21 mouse cellular contexts compared by ENCODE assay signal in genomic region chr13:96073555-96073954, GRCm38 (mm10). TPM values are rescaled to one million over a fixed set of nuclear protein-coding genes. Genes with fewer than 3 reads are reported as not detected.
DNase-seq lines count a peak whose midpoint lies in the region; ATAC-seq lines count a peak whose summit lies in the region.
"Had no signal": no experiment of that assay in that cellular context is flagged by ENCODE, and none has a peak within 500 bp of the region (broad histone marks: within the 10 kb centered on the region; RNA-seq: fewer than 3 reads in every experiment).

No protein-coding gene starts in this region.

- ATAC-seq in hindbrain, embryonic 15.5 days (ENCODE audit: low FRiP score, low read depth), result 0 out of 2 replicates have a peak, but pooled peaks have one; percentile 42
- ATAC-seq in hindbrain, embryonic 13.5 days (ENCODE audit: low FRiP score), result no peak
- 0 out of 2 replicates have a peak, but pooled peaks have one; percentile 37 for ATAC-seq in midbrain, embryonic 13.5 days
- ATAC-seq in midbrain, embryonic 16.5 days, result no peak
- ATAC-seq in megakaryocyte, adult 5-6 weeks (ENCODE audit: poor library complexity, severe bottlenecking), result no peak
- ATAC-seq: forebrain, embryonic 15.5 days had no signal

- peaks cover 7% of the 10 kb centered on the region; the same call in 1 of the 2 replicates for H3K4me1 ChIP-seq in hindbrain, embryonic 15.5 days (replicated peaks)
- H3K4me1 ChIP-seq in hindbrain, embryonic 13.5 days (replicated peaks), result peaks cover 12% of the 10 kb centered on the region
- peaks cover 8% of the 10 kb centered on the region; the same call in 1 of the 2 replicates for H3K4me1 ChIP-seq in midbrain, embryonic 13.5 days (replicated peaks)
- H3K4me1 ChIP-seq in midbrain, embryonic 16.5 days (ENCODE audit: control insufficient read depth, insufficient read depth, low read length), result peaks cover 5% of the 10 kb centered on the region
- H3K4me1 ChIP-seq: limb, embryonic 13.5 days had no signal

- H3K27ac ChIP-seq in hindbrain, embryonic 15.5 days (replicated peaks), result no peak overlapping the region
- no peak overlapping the region for H3K27ac ChIP-seq in hindbrain, embryonic 13.5 days
- H3K27ac ChIP-seq in midbrain, embryonic 13.5 days, result no peak overlapping the region
- H3K27ac ChIP-seq in midbrain, embryonic 16.5 days (ENCODE audit: low read length), result no peak overlapping the region
- H3K27ac ChIP-seq: forebrain, embryonic 15.5 days; gastrocnemius, adult 2 months; heart, adult 2 months; limb, embryonic 13.5 days had no signal

- H3K4me2 ChIP-seq in hindbrain, embryonic 15.5 days, result no peak overlapping the region
- no peak overlapping the region for H3K4me2 ChIP-seq in hindbrain, embryonic 13.5 days
- no peak overlapping the region for H3K4me2 ChIP-seq in midbrain, embryonic 13.5 days (replicated peaks)
- no peak overlapping the region for H3K4me2 ChIP-seq in midbrain, embryonic 16.5 days (ENCODE audit: low read length)
- H3K4me2 ChIP-seq: forebrain, embryonic 15.5 days; limb, embryonic 13.5 days; neural tube, embryonic 13.5 days had no signal

- no peak overlapping the region for H3K9ac ChIP-seq in hindbrain, embryonic 15.5 days
- H3K9ac ChIP-seq in hindbrain, embryonic 13.5 days, result no peak overlapping the region
- H3K9ac ChIP-seq in midbrain, embryonic 13.5 days (replicated peaks), result no peak overlapping the region
- no peak overlapping the region for H3K9ac ChIP-seq in midbrain, embryonic 16.5 days (ENCODE audit: low read depth, low read length)
- H3K9ac ChIP-seq: forebrain, embryonic 15.5 days; limb, embryonic 13.5 days; neural tube, embryonic 13.5 days had no signal

- H3K27me3 ChIP-seq in hindbrain, embryonic 15.5 days, result no peaks in the 10 kb centered on the region
- no peaks in the 10 kb centered on the region for H3K27me3 ChIP-seq in hindbrain, embryonic 13.5 days
- H3K27me3 ChIP-seq in midbrain, embryonic 13.5 days, result no peaks in the 10 kb centered on the region
- H3K27me3 ChIP-seq in midbrain, embryonic 16.5 days (ENCODE audit: control insufficient read depth, insufficient read depth, low read depth, low read length), result no peaks in the 10 kb centered on the region
- H3K27me3 ChIP-seq: forebrain, embryonic 15.5 days; limb, embryonic 13.5 days; neural tube, embryonic 13.5 days had no signal

- no peaks in the 10 kb centered on the region for H3K36me3 ChIP-seq in hindbrain, embryonic 15.5 days
- no peaks in the 10 kb centered on the region for H3K36me3 ChIP-seq in hindbrain, embryonic 13.5 days
- H3K36me3 ChIP-seq in midbrain, embryonic 13.5 days, result no peaks in the 10 kb centered on the region
- H3K36me3 ChIP-seq in midbrain, embryonic 16.5 days (ENCODE audit: control insufficient read depth, insufficient read depth, low read length), result no peaks in the 10 kb centered on the region
- H3K36me3 ChIP-seq: forebrain, embryonic 15.5 days; limb, embryonic 13.5 days; neural tube, embryonic 13.5 days had no signal

- H3K4me3 ChIP-seq in hindbrain, embryonic 15.5 days, result no peak overlapping the region
- H3K4me3 ChIP-seq in hindbrain, embryonic 13.5 days, result no peak overlapping the region
- H3K4me3 ChIP-seq in midbrain, embryonic 13.5 days (replicated peaks), result no peak overlapping the region
- H3K4me3 ChIP-seq in midbrain, embryonic 16.5 days (ENCODE audit: low read depth, low read length), result no peak overlapping the region
- H3K4me3 ChIP-seq: forebrain, embryonic 15.5 days; gastrocnemius, adult 2 months; heart, adult 2 months; limb, embryonic 13.5 days; neural tube, embryonic 13.5 days had no signal

- 43% methylated on average over 8 of the region's 8 CpGs for WGBS in hindbrain, embryonic 15.5 days
- 48% methylated on average over 8 of the region's 8 CpGs for WGBS in hindbrain, embryonic 13.5 days
- WGBS in midbrain, embryonic 13.5 days, result 55% methylated on average over 8 of the region's 8 CpGs
- WGBS in midbrain, embryonic 16.5 days, result 46% methylated on average over 8 of the region's 8 CpGs

- H3K9me3 ChIP-seq in hindbrain, embryonic 15.5 days, result no peaks in the 10 kb centered on the region
- H3K9me3 ChIP-seq in hindbrain, embryonic 13.5 days, result no peaks in the 10 kb centered on the region; the same call in 1 of the 2 replicates
- no peaks in the 10 kb centered on the region for H3K9me3 ChIP-seq in midbrain, embryonic 13.5 days
- H3K9me3 ChIP-seq in midbrain, embryonic 16.5 days (replicated peaks; ENCODE audit: control insufficient read depth, low read length, poor library complexity, severe bottlenecking), result no peaks in the 10 kb centered on the region
- H3K9me3 ChIP-seq: forebrain, embryonic 15.5 days; limb, embryonic 13.5 days; neural tube, embryonic 13.5 days had no signal

- peak; percentile 20 for DNase-seq in adrenal gland, postnatal 10 days
- DNase-seq in adrenal gland, postnatal 36 days, result peak; percentile 8 to 34
- DNase-seq: cerebellum, adult 9-11 months; gastrocnemius, adult 2 months; heart, adult 2 months; kidney, adult 18-20 months; kidney, postnatal 10 days; lung, adult 18-20 months; thymus, postnatal 4 days had no signal

RNA-seq across cellular contexts. Expression of gene Gm20075, which starts 7.6 kb away (rescaled TPM):
- 24.3 and 25.1 TPM in 2 replicates for polyA plus RNA-seq in hindbrain, embryonic 15.5 days (2015; fragmentation: Nextera tagmentation; extraction: Ambion mirVana)
- 30.1 and 31.6 TPM in 2 replicates for polyA plus RNA-seq in hindbrain, embryonic 13.5 days (2015; fragmentation: Nextera tagmentation; extraction: Ambion mirVana)
- 32.5 and 39.0 TPM in 2 replicates for polyA plus RNA-seq in midbrain, embryonic 13.5 days (2015; fragmentation: Nextera tagmentation; extraction: Ambion mirVana)
- polyA plus RNA-seq in midbrain, embryonic 16.5 days (2015; fragmentation: Nextera tagmentation; extraction: Ambion mirVana), result 19.9 and 21.2 TPM in 2 replicates
- total RNA-seq in adrenal gland, postnatal 10 days (2021), result 10 to 100 TPM; 19.1 to 23.2 TPM
- 10 to 100 TPM; 20.8 to 29.6 TPM for total RNA-seq in adrenal gland, postnatal 36 days (2021)
- 3.5 and 3.8 TPM in 2 replicates for total RNA-seq in megakaryocyte, adult 5-6 weeks (2015)
- 8.9 and 11.7 TPM in 2 replicates for total RNA-seq in megakaryocyte, adult 5-6 weeks (2017)

RNA-seq across cellular contexts. Expression of gene Gm17190, which starts 8.3 kb away (rescaled TPM):
- polyA plus RNA-seq in hindbrain, embryonic 15.5 days (2015; fragmentation: Nextera tagmentation; extraction: Ambion mirVana), result 0.25 and 0.29 TPM in 2 replicates
- 0.31 and 0.62 TPM in 2 replicates for polyA plus RNA-seq in hindbrain, embryonic 13.5 days (2015; fragmentation: Nextera tagmentation; extraction: Ambion mirVana)
- polyA plus RNA-seq in midbrain, embryonic 13.5 days (2015; fragmentation: Nextera tagmentation; extraction: Ambion mirVana), result not detected in 2 replicates
- 0.23 TPM in 1 of 2 replicates, not detected in the other for polyA plus RNA-seq in midbrain, embryonic 16.5 days (2015; fragmentation: Nextera tagmentation; extraction: Ambion mirVana)
- not detected for total RNA-seq in adrenal gland, postnatal 10 days (2021)
- not detected for total RNA-seq in adrenal gland, postnatal 36 days (2021)
- not detected in 2 replicates for total RNA-seq in megakaryocyte, adult 5-6 weeks (2015)
- total RNA-seq in megakaryocyte, adult 5-6 weeks (2017), result not detected in 2 replicates
- total RNA-seq: adrenal gland, adult 18-20 months; ES-E14; gastrocnemius, adult 2 months; heart, adult 2 months; monocyte, adult 5-6 weeks had no signal
- polyA plus RNA-seq: forebrain, embryonic 15.5 days; heart, adult 2 months; heart, embryonic 16.5 days; limb, embryonic 13.5 days had no signal

RNA-seq across cellular contexts. Expression of gene Sv2c, which starts 58.8 kb away (rescaled TPM):
- 30.2 and 31.6 TPM in 2 replicates for polyA plus RNA-seq in hindbrain, embryonic 15.5 days (2015; fragmentation: Nextera tagmentation; extraction: Ambion mirVana)
- polyA plus RNA-seq in hindbrain, embryonic 13.5 days (2015; fragmentation: Nextera tagmentation; extraction: Ambion mirVana), result 18.6 and 21.6 TPM in 2 replicates
- polyA plus RNA-seq in midbrain, embryonic 13.5 days (2015; fragmentation: Nextera tagmentation; extraction: Ambion mirVana), result 2.8 and 3.4 TPM in 2 replicates
- 9.2 and 10.4 TPM in 2 replicates for polyA plus RNA-seq in midbrain, embryonic 16.5 days (2015; fragmentation: Nextera tagmentation; extraction: Ambion mirVana)
- 10 to 100 TPM in 1 of 2 experiments, 1 to 10 TPM in 1; 5.8 to 10.1 TPM for total RNA-seq in adrenal gland, postnatal 10 days (2021)
- 1 to 10 TPM; 1.3 to 2.8 TPM for total RNA-seq in adrenal gland, postnatal 36 days (2021)
- 0.05 TPM in 1 of 2 replicates, not detected in the other for total RNA-seq in megakaryocyte, adult 5-6 weeks (2015)
- total RNA-seq in megakaryocyte, adult 5-6 weeks (2017), result not detected in 2 replicates
- total RNA-seq: monocyte, adult 5-6 weeks had no signal

Comparison
In these comparisons a context has a peak if more than half of its experiments do, and no peak if none do; other contexts are left out.
1. ATAC-seq: peak in hindbrain, embryonic 15.5 days (single experiment) and midbrain, embryonic 13.5 days (single experiment); none in hindbrain, embryonic 13.5 days (single experiment), midbrain, embryonic 16.5 days (single experiment) and megakaryocyte, adult 5-6 weeks (single experiment).